In genomic region chr13:92674676-92675075, GRCm38 (mm10) we compare ENCODE assay signal across 14 mouse cellular contexts.
A peak's percentile ranks its signal among the peaks of the same experiment; 100 is the strongest.
DNase-seq lines count a peak whose midpoint lies in the region; ATAC-seq and TF ChIP-seq lines count a peak whose summit lies in the region.
"Had no signal": no experiment of that assay in that cellular context is flagged by ENCODE, and none has a peak within 500 bp of the region (broad histone marks: within the 10 kb centered on the region; RNA-seq: fewer than 3 reads in every experiment).

No protein-coding gene starts in this region.

- H3K27ac ChIP-seq in embryonic facial prominence, embryonic 12.5 days: peak overlapping the region; percentile 61
- no peak overlapping the region for H3K27ac ChIP-seq in embryonic facial prominence, embryonic 10.5 days (replicated peaks)
- peak overlapping the region; percentile 37; the same call in 1 of the 2 replicates for H3K27ac ChIP-seq in lung, embryonic 14.5 days (ENCODE audit: low read depth)
- no peak overlapping the region for H3K27ac ChIP-seq in hindbrain, embryonic 16.5 days (ENCODE audit: low read depth, low read length)
- H3K27ac ChIP-seq: heart, embryonic 15.5 days; liver, embryonic 14.5 days; macrophage had no signal

- H3K9me3 ChIP-seq in embryonic facial prominence, embryonic 12.5 days: no peaks in the 10 kb centered on the region
- no peaks in the 10 kb centered on the region for H3K9me3 ChIP-seq in embryonic facial prominence, embryonic 10.5 days
- H3K9me3 ChIP-seq in lung, embryonic 14.5 days (ENCODE audit: low read depth, low read length): no peaks in the 10 kb centered on the region
- no peaks in the 10 kb centered on the region for H3K9me3 ChIP-seq in hindbrain, embryonic 16.5 days (ENCODE audit: control insufficient read depth, low read length)
- H3K9me3 ChIP-seq: G1E; heart, embryonic 15.5 days had no signal

- DNase-seq in embryonic facial prominence, embryonic 10.5 days (ENCODE audit: low spot score): no peak
- no peak for DNase-seq in lung, embryonic 14.5 days
- DNase-seq in lung, postnatal 25 days (ENCODE audit: low spot score): no peak
- peak; percentile 14 for DNase-seq in induced T-regulatory cell, adult 2 months (ENCODE audit: low read depth)
- peak; percentile 84 for DNase-seq in thymus, postnatal 0 days (ENCODE audit: low spot score)
- DNase-seq in gastrocnemius, adult 18-20 months (ENCODE audit: low spot score): no peak
- DNase-seq: adrenal gland, postnatal 36 days; gastrocnemius, postnatal 10 days had no signal

- H3K4me3 ChIP-seq in embryonic facial prominence, embryonic 12.5 days: no peak overlapping the region
- H3K4me3 ChIP-seq in embryonic facial prominence, embryonic 10.5 days: no peak overlapping the region
- no peak overlapping the region for H3K4me3 ChIP-seq in lung, embryonic 14.5 days (ENCODE audit: low read depth, low read length)
- no peak overlapping the region for H3K4me3 ChIP-seq in hindbrain, embryonic 16.5 days (ENCODE audit: low read length)
- H3K4me3 ChIP-seq: heart, embryonic 15.5 days had no signal

- no peaks in the 10 kb centered on the region for H3K27me3 ChIP-seq in embryonic facial prominence, embryonic 12.5 days
- H3K27me3 ChIP-seq in embryonic facial prominence, embryonic 10.5 days (replicated peaks; ENCODE audit: low read depth, poor library complexity, severe bottlenecking): no peaks in the 10 kb centered on the region
- no peaks in the 10 kb centered on the region for H3K27me3 ChIP-seq in lung, embryonic 14.5 days (ENCODE audit: insufficient read depth, low read length)
- H3K27me3 ChIP-seq in hindbrain, embryonic 16.5 days (replicated peaks; ENCODE audit: control insufficient read depth, insufficient read depth, low read length): no peaks in the 10 kb centered on the region
- H3K27me3 ChIP-seq: heart, embryonic 15.5 days had no signal

- no peaks in the 10 kb centered on the region for H3K36me3 ChIP-seq in embryonic facial prominence, embryonic 12.5 days
- H3K36me3 ChIP-seq in embryonic facial prominence, embryonic 10.5 days (replicated peaks): no peaks in the 10 kb centered on the region
- no peaks in the 10 kb centered on the region for H3K36me3 ChIP-seq in lung, embryonic 14.5 days (ENCODE audit: insufficient read depth)
- H3K36me3 ChIP-seq in hindbrain, embryonic 16.5 days (ENCODE audit: control insufficient read depth, insufficient read depth, low read length): no peaks in the 10 kb centered on the region
- H3K36me3 ChIP-seq: heart, embryonic 15.5 days had no signal

- no peak overlapping the region for H3K4me2 ChIP-seq in embryonic facial prominence, embryonic 12.5 days (replicated peaks)
- H3K4me2 ChIP-seq in lung, embryonic 14.5 days: no peak overlapping the region
- H3K4me2 ChIP-seq in hindbrain, embryonic 16.5 days (ENCODE audit: low read length): no peak overlapping the region
- H3K4me2 ChIP-seq: heart, embryonic 15.5 days had no signal

- 54% methylated on average over 2 of the region's 2 CpGs for WGBS in embryonic facial prominence, embryonic 12.5 days
- WGBS in embryonic facial prominence, embryonic 10.5 days: 65% methylated on average over 2 of the region's 2 CpGs
- 26% methylated on average over 2 of the region's 2 CpGs for WGBS in lung, embryonic 14.5 days
- 71% methylated on average over 2 of the region's 2 CpGs for WGBS in hindbrain, embryonic 16.5 days

- no peak for TF ChIP-seq CTCF in lung, embryonic 14.5 days (IDR thresholded peaks at IDR 0.05; ENCODE audit: low read depth)

- H3K9ac ChIP-seq in embryonic facial prominence, embryonic 12.5 days: no peak overlapping the region
- no peak overlapping the region for H3K9ac ChIP-seq in lung, embryonic 14.5 days
- H3K9ac ChIP-seq in hindbrain, embryonic 16.5 days (ENCODE audit: low read depth, low read length): no peak overlapping the region
- H3K9ac ChIP-seq: heart, embryonic 15.5 days; liver, embryonic 14.5 days had no signal

- H3K4me1 ChIP-seq in embryonic facial prominence, embryonic 12.5 days: peaks cover 28% of the 10 kb centered on the region
- H3K4me1 ChIP-seq in embryonic facial prominence, embryonic 10.5 days: peaks cover 37% of the 10 kb centered on the region
- peaks cover 17% of the 10 kb centered on the region for H3K4me1 ChIP-seq in lung, embryonic 14.5 days (ENCODE audit: insufficient read depth)
- H3K4me1 ChIP-seq in hindbrain, embryonic 16.5 days (ENCODE audit: control insufficient read depth, insufficient read depth, low read depth, low read length): peaks cover 4% of the 10 kb centered on the region

- ATAC-seq in embryonic facial prominence, embryonic 12.5 days (ENCODE audit: insufficient number of reproducible peaks, insufficient read depth, low FRiP score, low TSS enrichment): no peak
- no peak for ATAC-seq in lung, embryonic 14.5 days (ENCODE audit: insufficient read depth)
- no peak for ATAC-seq in hindbrain, embryonic 16.5 days

Comparison
In these comparisons a context has a peak if more than half of its experiments do, and no peak if none do; other contexts are left out.
1. H3K27ac ChIP-seq: peak in embryonic facial prominence, embryonic 12.5 days (single experiment) and lung, embryonic 14.5 days (single experiment); none in embryonic facial prominence, embryonic 10.5 days (single experiment) and hindbrain, embryonic 16.5 days (single experiment).
2. DNase-seq: peak in induced T-regulatory cell, adult 2 months (single experiment) and thymus, postnatal 0 days (single experiment); none in embryonic facial prominence, embryonic 10.5 days (single experiment), lung, embryonic 14.5 days (single experiment), lung, postnatal 25 days (single experiment) and gastrocnemius, adult 18-20 months (single experiment).